Mouse (Mus musculus) kidney, postnatal 0 days (tissue): ENCODE results near the gene Hdac4. TPM values are rescaled to one million over a fixed set of nuclear protein-coding genes. Genes with fewer than 3 reads are reported as not detected.

Source experiments
- ATAC-seq: fragments of 200-750 bp; cut with Nextera tagmentation; replicated peaks from 2 replicates; pipeline ENCODE4 v1.8.0; 2017; ENCODE audit warnings: low read depth, moderate number of reproducible peaks, moderate TSS enrichment, moderate library complexity; ENCODE audit not compliant: low FRiP score
- DNase-seq: peaks from one replicate; pipeline ENCODE4 v3.0.0-alpha.2; 2016; ENCODE audit warnings: low spot score
- H3K27ac ChIP-seq: fragments of 300-500 bp; sonication (generic); 2 replicates; pipeline ENCODE4 v1.5.1; 2014; ENCODE audit warnings: mild to moderate bottlenecking
- H3K27me3 ChIP-seq: fragments of 300-500 bp; sonication (generic); 2 replicates; pipeline ENCODE4 v1.6.1; 2014; ENCODE audit warnings: low read length, mixed read lengths; ENCODE audit not compliant: insufficient read depth
- H3K36me3 ChIP-seq: fragments of 300-500 bp; sonication (generic); 2 replicates; pipeline ENCODE4 v1.6.1; 2014; ENCODE audit warnings: low read length, mixed read lengths; ENCODE audit not compliant: insufficient read depth
- H3K4me1 ChIP-seq: fragments of 300-500 bp; sonication (generic); replicated peaks from 2 replicates; pipeline ENCODE4 v1.6.1; 2014; ENCODE audit warnings: antibody characterized with exemption, low read length, mixed read lengths; ENCODE audit not compliant: insufficient read depth
- H3K4me2 ChIP-seq: fragments of 300-500 bp; sonication (generic); 2 replicates; pipeline ENCODE4 v1.6.1; 2014; ENCODE audit warnings: mild to moderate bottlenecking, low read length, moderate library complexity, mixed read lengths
- H3K4me3 ChIP-seq: fragments of 300-500 bp; sonication (generic); replicated peaks from 2 replicates; pipeline ENCODE4 v1.5.1; 2014; ENCODE audit warnings: low read depth, low read length
- H3K9ac ChIP-seq: fragments of 300-500 bp; sonication (generic); 2 replicates; pipeline ENCODE4 v1.6.1; 2014; ENCODE audit warnings: low read depth, low read length
- H3K9me3 ChIP-seq: fragments of 300-500 bp; sonication (generic); replicated peaks from 2 replicates; pipeline ENCODE4 v1.6.1; 2016; ENCODE audit warnings: low read length, inconsistent platforms, mixed read lengths
- CTCF ChIP-seq: IDR thresholded peaks from 2 replicates; pipeline ENCODE4 v1.5.1; 2016; ENCODE audit warnings: antibody characterized with exemption, low read depth, mild to moderate bottlenecking, moderate library complexity
- whole genome bisulfite sequencing: fragments of 180-500 bp; shearing (Covaris S2); extraction: QIAGEN DNeasy Blood & Tissue Kit; methylation state at CpG from one replicate; pipeline ENCODE4 v1.1.7; 2014; 5-methylcytosine and 5-hydroxymethylcytosine counted together
- polyA plus RNA-seq: library from polyadenylated mRNA; unstranded; fragments of >200 nt; fragmentation: Nextera tagmentation; extraction: Ambion mirVana; gene quantifications from 2 replicates; pipeline ENCODE4 v1.2.1, GENCODE M21; 2015

Gene Hdac4
- polyA plus RNA-seq, 1 experiment from 2014 or later, result 13.9 TPM

DNA sequence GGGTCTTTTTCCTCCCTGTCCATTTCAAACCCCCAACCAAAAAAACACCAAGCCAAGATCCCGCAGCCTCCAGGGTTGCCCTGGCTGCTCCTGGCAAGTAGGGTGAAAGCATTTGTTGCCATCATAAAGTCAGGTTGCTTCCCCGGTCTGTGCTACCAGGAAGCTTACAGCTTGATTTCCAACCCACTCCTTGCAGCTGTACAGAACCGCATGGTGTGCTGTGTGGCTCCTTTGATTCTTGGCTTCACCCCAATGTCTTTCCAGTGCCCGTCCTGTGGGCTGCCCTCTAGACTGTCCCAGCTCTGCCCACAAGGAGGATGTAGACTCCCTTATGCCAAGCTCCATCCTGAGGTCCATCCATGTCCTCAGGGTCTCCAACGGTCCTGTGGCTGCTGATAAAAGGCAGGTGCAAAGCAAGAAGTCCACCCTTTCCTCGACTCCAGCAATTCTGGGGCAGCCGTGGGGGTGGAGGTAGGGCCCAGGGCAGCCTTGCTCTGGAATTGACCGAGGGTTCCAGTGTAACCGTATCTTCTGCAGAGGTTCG, 277.2 kb downstream of the Hdac4 start:
- H3K36me3 ChIP-seq, result no peaks in the 10 kb centered on the region
- H3K27me3 ChIP-seq, result no peaks in the 10 kb centered on the region
- no peak for DNase-seq
- H3K4me1 ChIP-seq, result 0 out of 2 replicates have a peak, but pooled peaks cover 4% of the 10 kb centered on the region
- no peak for ATAC-seq
- no peak overlapping the region for H3K9ac ChIP-seq
- 73% methylated on average over 10 of the region's 10 CpGs for WGBS
- no peak for TF ChIP-seq CTCF
- H3K27ac ChIP-seq, result no peak overlapping the region
- H3K4me2 ChIP-seq, result no peak overlapping the region
- no peak overlapping the region for H3K4me3 ChIP-seq
- no peaks in the 10 kb centered on the region for H3K9me3 ChIP-seq

DNA sequence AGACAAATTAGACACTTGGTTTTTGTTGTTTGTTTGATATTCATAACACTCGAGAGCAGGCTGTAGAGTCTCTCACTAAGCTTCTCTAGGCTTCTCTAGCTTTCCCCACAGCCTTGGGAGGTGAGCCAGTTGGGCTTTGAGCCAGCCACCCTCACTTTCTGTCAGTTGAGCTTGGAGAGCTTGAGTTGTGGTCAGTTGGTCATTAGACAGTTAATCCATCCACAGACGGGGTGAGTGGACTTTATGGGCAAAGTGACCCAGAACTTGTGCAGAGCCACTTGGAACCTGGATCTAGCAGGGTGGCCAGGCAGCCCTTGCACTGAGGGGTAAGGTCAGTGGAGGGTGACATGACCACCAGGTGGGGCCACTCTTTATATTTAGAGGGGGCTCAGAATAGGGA, 277.9 kb downstream of the Hdac4 start:
- ATAC-seq, result no peak

DNA sequence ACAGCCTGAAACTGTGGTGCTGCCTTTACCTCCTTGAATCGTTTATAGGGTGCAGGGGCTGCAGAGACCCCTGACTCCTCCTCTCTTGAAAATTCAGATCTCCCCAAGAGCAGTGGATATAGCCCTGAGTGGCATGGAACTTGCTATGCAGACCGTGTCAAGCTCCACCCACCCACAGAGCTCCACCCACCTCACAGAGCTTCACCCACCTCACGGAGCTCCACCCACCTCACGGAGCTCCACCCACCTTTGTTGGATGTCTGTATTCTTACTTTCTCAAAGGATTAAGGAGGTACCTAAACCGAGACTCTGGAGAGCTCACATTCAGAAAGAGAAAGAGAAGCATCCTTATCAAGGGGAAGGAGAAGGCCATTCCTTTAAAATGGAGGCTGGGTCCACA, 279.5 kb downstream of the Hdac4 start:
- Histone ChIP-seq H3K27ac (no peak overlapping the region), H3K27me3 (no peaks in the 10 kb centered on the region), H3K36me3 (no peaks in the 10 kb centered on the region), H3K4me3 (no peak overlapping the region), H3K9ac (no peak overlapping the region), H3K4me2 (no peak overlapping the region), H3K4me1 (peaks cover 8% of the 10 kb centered on the region; the same call in 1 of the 2 replicates), H3K9me3 (no peaks in the 10 kb centered on the region)
- 88% methylated on average over 5 of the region's 5 CpGs for WGBS
- no peak for TF ChIP-seq CTCF
- DNase-seq (no peak), ATAC-seq (no peak)

More for the DNA sequence above, 277.9 kb downstream of the Hdac4 start:
- peak; percentile 24; the same call in 1 of the 2 replicates for TF ChIP-seq CTCF
- no peaks in the 10 kb centered on the region for H3K27me3 ChIP-seq
- no peaks in the 10 kb centered on the region for H3K9me3 ChIP-seq
- no peak overlapping the region for H3K4me3 ChIP-seq
- no peak overlapping the region for H3K9ac ChIP-seq
- H3K4me1 ChIP-seq, result peaks cover 8% of the 10 kb centered on the region; the same call in 1 of the 2 replicates
- H3K36me3 ChIP-seq, result no peaks in the 10 kb centered on the region
- H3K4me2 ChIP-seq, result no peak overlapping the region
- no peak overlapping the region for H3K27ac ChIP-seq
- peak; percentile 64 for DNase-seq
- WGBS, result 32% methylated on average over 2 of the region's 2 CpGs

DNA sequence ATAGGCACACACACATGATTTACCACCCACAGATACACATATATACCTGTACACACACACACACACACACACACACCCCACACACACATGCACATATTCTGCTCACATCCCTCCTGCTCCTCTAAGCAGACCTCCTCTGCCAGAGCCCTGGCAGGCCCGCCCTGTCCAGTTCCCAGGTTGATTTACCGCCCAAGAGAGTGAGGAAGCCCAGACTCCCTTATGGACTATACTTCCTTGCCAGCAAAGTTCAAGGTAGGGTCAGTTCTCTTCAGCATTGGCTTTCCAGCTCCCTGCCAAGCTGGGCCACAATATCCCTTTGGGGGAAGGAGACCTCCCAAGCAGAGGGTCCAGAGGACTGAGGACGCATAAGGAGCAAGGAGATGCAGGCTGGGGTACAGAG, 280.9 kb downstream of the Hdac4 start:
- Histone ChIP-seq H3K9me3 (no peaks in the 10 kb centered on the region), H3K36me3 (no peaks in the 10 kb centered on the region), H3K4me1 (peaks cover 8% of the 10 kb centered on the region; the same call in 1 of the 2 replicates), H3K4me3 (no peak overlapping the region), H3K27me3 (no peaks in the 10 kb centered on the region), H3K27ac (no peak overlapping the region), H3K4me2 (no peak overlapping the region), H3K9ac (no peak overlapping the region)
- ATAC-seq (no peak; the same call in 1 of the 2 replicates), DNase-seq (peak; percentile 75)
- TF ChIP-seq CTCF, result no peak
- WGBS, result 23% methylated on average over 3 of the region's 3 CpGs

DNA sequence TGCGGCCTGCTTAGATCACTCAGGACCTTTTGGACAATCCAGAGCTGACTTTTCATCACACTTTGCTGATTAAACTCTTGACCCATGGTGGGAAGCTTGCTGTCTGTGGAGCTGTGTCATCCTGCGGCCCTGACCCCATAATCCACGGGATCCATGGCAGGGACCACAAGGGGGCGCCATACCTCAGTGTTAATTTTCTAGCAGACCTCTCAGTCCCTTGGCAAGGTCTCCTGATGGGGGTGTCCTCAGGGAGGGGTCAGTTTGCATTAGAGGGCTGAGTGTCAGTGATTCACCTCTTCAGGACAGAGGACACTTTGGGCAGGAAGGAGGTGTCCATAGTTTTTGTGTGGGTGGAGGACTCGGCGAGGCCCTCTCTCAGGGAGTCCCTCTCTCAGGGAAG, 281.6 kb downstream of the Hdac4 start:
- H3K27ac ChIP-seq, result no peak overlapping the region
- no peak overlapping the region for H3K4me2 ChIP-seq
- H3K4me3 ChIP-seq, result no peak overlapping the region
- WGBS, result 59% methylated on average over 6 of the region's 6 CpGs
- peak; percentile 72 for TF ChIP-seq CTCF
- DNase-seq (no peak), ATAC-seq (no peak)
- no peaks in the 10 kb centered on the region for H3K36me3 ChIP-seq
- peaks cover 8% of the 10 kb centered on the region; the same call in 1 of the 2 replicates for H3K4me1 ChIP-seq
- no peak overlapping the region for H3K9ac ChIP-seq
- H3K9me3 ChIP-seq, result no peaks in the 10 kb centered on the region
- H3K27me3 ChIP-seq, result no peaks in the 10 kb centered on the region

DNA sequence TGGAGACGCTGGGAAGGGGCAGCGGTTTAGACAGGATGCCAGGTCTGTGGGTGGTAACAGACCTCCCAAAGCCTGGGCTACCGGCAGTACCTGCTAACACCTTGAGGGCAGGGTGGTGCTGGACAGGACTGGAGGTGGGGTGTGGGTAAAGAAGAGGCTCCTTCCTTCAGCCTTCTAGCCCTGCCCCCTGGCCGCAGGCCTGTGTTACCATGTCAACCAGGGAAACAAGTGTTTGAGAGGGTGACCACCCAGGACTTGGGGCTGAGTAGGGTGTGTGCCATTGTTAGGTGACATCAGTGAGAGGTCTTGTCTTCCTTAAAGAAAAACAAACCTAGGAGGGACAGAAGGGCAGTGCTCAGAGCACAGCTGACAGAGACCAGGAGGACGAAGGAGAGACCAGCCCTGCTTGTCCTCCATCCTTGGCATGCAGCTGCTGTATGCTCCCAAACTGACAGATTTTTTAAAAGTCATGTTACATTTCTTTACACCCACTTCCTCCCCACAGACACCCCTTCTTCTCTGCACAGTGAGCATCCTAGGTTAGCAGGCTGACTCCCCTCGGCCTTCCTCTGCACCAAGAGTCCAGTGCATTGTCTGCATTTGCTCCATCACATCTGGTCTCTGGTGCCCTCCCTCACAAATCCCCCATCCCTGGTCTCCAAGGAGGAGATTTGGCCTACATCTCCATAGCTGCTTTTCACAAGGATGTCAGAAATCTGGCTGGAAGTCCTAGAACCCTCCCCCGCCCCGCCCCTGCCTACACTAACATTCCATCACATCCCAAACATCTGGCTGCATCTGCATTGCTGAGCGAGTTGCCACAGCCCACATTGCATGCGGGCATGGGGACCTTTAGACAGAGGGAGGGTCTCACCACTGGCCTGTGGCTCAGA, 283.0 kb downstream of the Hdac4 start:
- H3K36me3 ChIP-seq, result no peaks in the 10 kb centered on the region
- H3K9ac ChIP-seq, result no peak overlapping the region
- no peak overlapping the region for H3K4me2 ChIP-seq
- TF ChIP-seq CTCF, result no peak
- 39% methylated on average over 10 of the region's 10 CpGs for WGBS
- ATAC-seq, result no peak; the same call in 1 of the 2 replicates
- no peaks in the 10 kb centered on the region for H3K9me3 ChIP-seq
- no peak overlapping the region for H3K4me3 ChIP-seq
- H3K4me1 ChIP-seq, result peaks cover 8% of the 10 kb centered on the region; the same call in 1 of the 2 replicates
- H3K27ac ChIP-seq, result no peak overlapping the region
- peak; percentile 47 for DNase-seq
- no peaks in the 10 kb centered on the region for H3K27me3 ChIP-seq
